Mouse (Mus musculus) thymus, postnatal 4 days (tissue): ENCODE results near the gene Gm3072.
A peak's percentile ranks its signal among the peaks of the same experiment; 100 is the strongest.
"Not testable (repeated sequence)": the region's sequence is repeated elsewhere in the genome, so short reads cannot be mapped to it uniquely, and the experiment has no call there.

Source experiments
- DNase-seq: peaks from one replicate; pipeline ENCODE4 v3.0.0; 2021

The Gm3072 gene

GRCm38 (mm10) chr14:41624512-41624911, at the start of gene Gm3072:
Gm3072 (minus strand) TSS chr14:41624612.
- not testable (repeated sequence) for DNase-seq

- DNase-seq = not testable (repeated sequence)
These were observed 23.8 kb upstream of the Gm3072 start for GRCm38 (mm10) chr14:41648176-41648575.

- not testable (repeated sequence) for DNase-seq
These were observed 22.0 kb upstream of the Gm3072 start, which contains the start of gene Gm3676 for GRCm38 (mm10) chr14:41646387-41646786. Gm3676 (minus strand) TSS chr14:41646487.

GRCm38 (mm10) chr14:41630144-41630543, 5.7 kb upstream of the Gm3072 start:
- DNase-seq = peak; percentile 6

GRCm38 (mm10) chr14:41622535-41622934, 1.9 kb downstream of the Gm3072 start:
- not testable (repeated sequence) for DNase-seq

- not testable (repeated sequence) for DNase-seq
These were observed 13.7 kb downstream of the Gm3072 start for GRCm38 (mm10) chr14:41610690-41611089.

- DNase-seq = not testable (repeated sequence)
These were observed 23.5 kb downstream of the Gm3072 start for GRCm38 (mm10) chr14:41600935-41601334.

- DNase-seq = not testable (repeated sequence)
These were observed 38.1 kb downstream of the Gm3072 start for GRCm38 (mm10) chr14:41586346-41586745.

- not testable (repeated sequence) for DNase-seq
These were observed 51.5 kb downstream of the Gm3072 start, which contains the start of gene 1700049E17Rik2 for GRCm38 (mm10) chr14:41572911-41573310. 1700049E17Rik2 (plus strand) TSS chr14:41573211.
